Mouse (Mus musculus): ENCODE measurements around the gene Pkp1.

The Pkp1 gene

DNA sequence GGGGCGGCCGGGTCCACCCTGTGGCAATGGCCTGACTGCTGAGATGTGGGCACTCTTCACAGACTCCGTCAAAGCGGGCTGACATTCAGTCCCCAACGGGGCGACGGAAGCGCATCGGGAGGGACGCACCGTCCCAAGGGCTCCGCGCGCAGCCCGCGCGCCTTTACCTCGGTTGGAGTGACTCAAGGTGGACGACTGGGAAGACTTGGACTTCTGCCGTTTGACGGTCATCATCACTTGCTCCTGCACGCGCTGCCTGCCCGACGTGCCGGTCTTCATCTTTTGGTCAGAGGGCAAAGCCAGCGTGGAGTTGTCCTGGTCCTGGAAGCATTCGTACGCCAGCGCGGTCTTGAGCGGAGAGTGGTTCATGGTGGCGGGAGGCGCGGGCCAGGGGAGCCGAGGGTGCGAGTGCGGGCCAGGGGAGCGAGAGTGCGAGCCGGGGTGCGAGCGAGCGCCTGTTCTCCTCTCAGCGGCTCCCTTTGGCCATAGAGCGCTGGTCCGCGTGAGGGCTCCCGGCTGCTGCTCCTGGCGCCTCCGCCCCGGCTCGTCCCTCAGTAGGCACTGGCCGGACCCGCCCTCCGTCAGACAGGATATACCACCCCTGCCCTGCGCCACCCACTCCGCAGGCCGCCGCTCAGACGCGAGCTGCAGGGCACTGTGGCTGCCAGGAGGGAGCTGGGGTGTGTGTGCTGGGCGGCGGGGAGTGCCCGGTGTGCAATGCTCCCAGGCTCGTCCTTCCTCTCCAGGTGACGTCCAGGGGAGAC is at the start of gene Pkp1:
Pkp1 (minus strand) TSS at position 564 of the 764 bp plus-strand sequence.
- no peak for ATAC-seq (ENCODE audit: insufficient number of reproducible peaks, low FRiP score, low TSS enrichment)

GRCm38 (mm10) chr1:135967739-135968138 is 48.7 kb upstream of the Pkp1 start:
- no peak for ATAC-seq (ENCODE audit: insufficient number of reproducible peaks, low FRiP score, low TSS enrichment)

DNA sequence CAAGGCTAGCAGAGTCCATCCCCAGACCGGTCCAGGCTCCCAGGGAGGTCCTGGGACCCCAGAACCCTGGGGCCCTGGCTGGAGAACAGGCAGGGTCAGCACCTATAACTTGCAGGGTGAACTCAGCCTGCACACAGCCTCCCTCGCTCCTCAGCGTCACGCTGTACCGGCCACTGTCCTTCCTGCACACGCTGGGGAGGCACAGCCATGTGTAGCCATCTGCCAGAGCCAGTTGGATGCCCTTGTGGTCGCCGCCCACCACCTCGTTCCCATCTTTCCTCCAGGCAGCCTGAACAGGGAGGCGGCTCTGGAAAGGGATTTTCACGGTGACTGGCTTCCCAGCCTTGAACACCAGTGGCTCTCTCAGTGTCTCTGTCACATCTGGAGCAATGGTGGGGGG is 45.6 kb upstream of the Pkp1 start:
- ATAC-seq (ENCODE audit: insufficient number of reproducible peaks, low FRiP score, low TSS enrichment) = no peak

- no peak for ATAC-seq (ENCODE audit: insufficient number of reproducible peaks, low FRiP score, low TSS enrichment)
Measured at GRCm38 (mm10) chr1:135963177-135963576, 44.2 kb upstream of the Pkp1 start.

DNA sequence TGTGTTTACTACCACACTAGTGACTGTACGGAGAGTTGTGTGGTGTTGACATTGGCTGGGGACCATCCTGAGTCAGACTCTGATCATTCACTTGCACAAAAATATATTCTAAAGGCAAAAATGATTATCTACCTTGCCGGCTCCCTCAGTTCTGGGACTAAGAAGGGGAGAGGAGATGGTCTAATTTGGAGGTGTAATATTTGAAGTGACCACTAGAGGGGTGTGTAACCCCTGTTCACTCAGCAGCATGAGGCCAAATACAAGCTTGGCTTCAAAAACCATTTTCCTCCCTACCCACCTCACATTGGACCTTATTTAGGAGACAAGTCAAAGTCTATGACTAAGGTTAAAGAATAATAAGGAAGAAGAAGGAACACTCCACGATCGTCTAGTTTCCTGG is 39.5 kb upstream of the Pkp1 start:
- ATAC-seq (ENCODE audit: insufficient number of reproducible peaks, low FRiP score, low TSS enrichment) = peak; percentile 56

- ATAC-seq (ENCODE audit: insufficient number of reproducible peaks, low FRiP score, low TSS enrichment) = no peak
Measured at GRCm38 (mm10) chr1:135948871-135949270, 29.9 kb upstream of the Pkp1 start.

DNA sequence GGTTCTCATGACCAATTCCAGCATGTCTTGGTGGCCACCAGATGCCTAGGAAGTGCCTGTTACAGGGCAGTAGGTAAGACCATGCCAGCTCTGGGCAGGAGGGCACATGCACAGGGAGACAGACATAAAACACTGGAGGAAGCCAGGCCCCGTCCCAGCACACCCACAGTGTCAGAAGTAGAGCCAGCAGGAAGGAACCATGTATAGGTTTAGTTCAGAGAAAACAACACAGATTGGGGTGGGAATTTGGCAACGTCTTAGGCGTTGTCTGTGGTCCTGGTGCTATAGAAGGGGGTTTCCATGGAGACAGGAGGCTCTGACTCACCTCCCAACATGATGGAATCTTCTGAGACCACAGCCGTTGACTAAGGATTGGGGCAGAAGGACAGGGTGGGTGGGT is 27.2 kb upstream of the Pkp1 start:
- ATAC-seq (ENCODE audit: insufficient number of reproducible peaks, low FRiP score, low TSS enrichment) = no peak

- no peak for ATAC-seq (ENCODE audit: insufficient number of reproducible peaks, low FRiP score, low TSS enrichment)
Measured at GRCm38 (mm10) chr1:135945711-135946110, 26.7 kb upstream of the Pkp1 start.

- ATAC-seq (ENCODE audit: insufficient number of reproducible peaks, low FRiP score, low TSS enrichment) = peak; percentile 53; the same call in 1 of the 2 replicates
Measured at GRCm38 (mm10) chr1:135944526-135945259, 25.7 kb upstream of the Pkp1 start.

GRCm38 (mm10) chr1:135943713-135944112 is 24.7 kb upstream of the Pkp1 start:
- no peak for ATAC-seq (ENCODE audit: insufficient number of reproducible peaks, low FRiP score, low TSS enrichment)

DNA sequence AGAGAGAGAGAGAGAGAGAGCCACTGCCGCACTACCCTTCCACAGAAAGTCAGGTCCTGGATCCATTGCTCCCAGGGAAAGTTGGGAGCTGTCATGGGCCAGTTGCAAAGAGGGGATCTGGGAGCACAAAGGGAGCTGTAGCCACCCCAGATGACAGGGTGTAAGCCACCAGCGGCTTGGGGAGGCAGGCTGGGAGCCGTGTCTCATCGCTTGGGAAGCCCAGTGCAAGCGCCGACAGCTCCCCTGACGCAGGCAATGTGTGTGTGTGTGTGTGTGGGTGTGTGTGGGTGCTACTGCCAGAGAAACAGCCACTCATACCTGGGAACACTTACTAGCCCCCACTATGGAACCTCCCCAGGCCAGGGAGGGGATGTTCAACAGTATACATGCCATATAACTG is 23.1 kb upstream of the Pkp1 start:
- ATAC-seq (ENCODE audit: insufficient number of reproducible peaks, low FRiP score, low TSS enrichment) = no peak

DNA sequence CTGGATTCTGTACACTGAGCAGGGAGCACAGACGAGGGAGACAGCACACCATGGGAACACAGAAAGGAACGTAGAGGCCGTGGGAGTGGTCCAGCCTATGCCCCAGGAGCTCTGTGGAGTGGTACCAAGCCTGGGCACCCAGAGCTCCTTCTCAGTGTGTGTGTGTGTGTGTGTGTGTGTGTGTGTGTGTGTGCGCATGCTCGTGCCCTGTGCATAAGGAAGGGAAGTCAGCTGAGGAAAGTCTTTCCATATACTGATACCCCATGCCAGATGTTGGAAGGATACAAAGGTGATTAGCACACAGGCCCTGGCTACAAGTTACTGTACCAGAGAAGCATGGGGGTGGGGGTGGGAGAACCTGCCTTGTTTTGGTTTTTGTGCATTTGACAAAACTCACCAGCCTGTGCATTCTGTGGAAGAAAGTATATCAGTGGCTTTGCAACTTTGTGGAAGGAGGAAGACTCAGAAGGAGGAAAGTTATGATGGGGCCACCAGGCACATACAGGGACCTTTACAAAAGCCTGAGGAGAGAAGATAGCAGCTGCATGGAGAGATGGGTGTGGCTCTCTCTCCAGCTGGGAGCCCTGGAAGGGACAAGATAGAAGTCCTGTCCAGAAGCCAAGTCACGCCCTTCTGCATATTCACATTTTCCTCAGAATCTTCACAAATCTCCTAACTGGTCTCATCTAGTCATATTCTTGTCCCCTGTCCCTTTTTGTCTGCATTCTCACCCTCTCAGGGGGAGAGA is 22.4 kb upstream of the Pkp1 start:
- ATAC-seq (ENCODE audit: insufficient number of reproducible peaks, low FRiP score, low TSS enrichment) = no peak

DNA sequence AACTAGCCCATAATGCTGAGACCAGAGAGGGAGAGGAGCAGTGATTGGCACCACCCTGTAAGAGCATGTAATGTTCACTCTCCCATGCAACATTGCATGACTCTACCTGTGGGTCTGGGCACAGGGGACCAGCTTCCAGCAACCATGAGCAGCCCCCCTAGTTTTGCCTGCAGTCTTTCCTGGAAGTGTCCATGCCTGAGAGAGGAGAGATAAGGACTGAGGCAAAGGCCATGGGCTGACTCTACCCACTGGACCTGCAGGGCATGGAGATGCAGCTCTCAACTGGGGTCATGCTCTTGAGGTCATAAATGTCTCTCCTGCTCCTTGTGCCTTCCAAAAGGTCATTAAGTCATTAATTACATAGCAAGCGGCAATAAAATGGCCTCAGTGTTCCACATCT is 17.1 kb upstream of the Pkp1 start:
- ATAC-seq (ENCODE audit: insufficient number of reproducible peaks, low FRiP score, low TSS enrichment) = no peak

- no peak for ATAC-seq (ENCODE audit: insufficient number of reproducible peaks, low FRiP score, low TSS enrichment)
Measured at GRCm38 (mm10) chr1:135933704-135934293, 14.8 kb upstream of the Pkp1 start.

DNA sequence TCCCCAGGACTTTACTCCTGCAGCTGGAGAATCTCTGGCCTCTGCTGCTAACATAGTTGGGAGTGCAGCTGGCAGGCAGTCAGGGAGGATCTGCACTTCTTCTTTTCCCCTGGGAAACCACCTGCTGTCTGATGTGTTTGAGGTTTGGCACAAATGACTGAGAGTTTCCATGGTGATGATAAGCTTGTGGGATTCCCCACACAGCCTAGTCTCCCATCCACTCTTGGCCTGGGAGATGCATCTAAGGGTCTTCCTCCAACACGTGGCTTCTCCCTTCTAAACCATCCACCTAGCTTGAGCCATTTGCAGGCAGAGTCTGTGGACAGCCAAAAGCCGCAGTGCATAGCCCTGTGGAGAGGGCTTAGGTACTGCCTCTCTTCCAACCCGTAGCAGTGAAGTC is 10.9 kb upstream of the Pkp1 start:
- ATAC-seq (ENCODE audit: insufficient number of reproducible peaks, low FRiP score, low TSS enrichment) = no peak

DNA sequence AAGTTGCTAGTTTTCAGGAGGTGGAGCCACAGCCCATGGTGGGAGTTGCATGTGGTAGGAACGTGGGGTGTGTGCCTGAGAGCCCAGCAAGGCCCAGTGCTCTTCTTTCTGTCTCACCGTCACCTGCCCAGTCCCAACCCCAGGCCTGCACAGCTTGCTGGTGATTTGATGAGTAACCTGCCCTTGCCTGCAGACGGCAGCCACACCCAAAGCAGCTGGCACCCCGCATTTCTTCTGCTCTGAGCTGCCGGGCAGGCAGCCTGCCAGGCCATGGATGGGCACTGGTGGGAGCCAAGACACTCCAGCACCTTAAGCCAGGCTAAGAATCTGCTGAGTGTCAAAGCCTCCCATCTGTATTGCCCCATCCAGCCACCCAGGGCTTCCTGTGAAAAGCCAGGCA is 6.8 kb upstream of the Pkp1 start:
- ATAC-seq (ENCODE audit: insufficient number of reproducible peaks, low FRiP score, low TSS enrichment) = no peak

DNA sequence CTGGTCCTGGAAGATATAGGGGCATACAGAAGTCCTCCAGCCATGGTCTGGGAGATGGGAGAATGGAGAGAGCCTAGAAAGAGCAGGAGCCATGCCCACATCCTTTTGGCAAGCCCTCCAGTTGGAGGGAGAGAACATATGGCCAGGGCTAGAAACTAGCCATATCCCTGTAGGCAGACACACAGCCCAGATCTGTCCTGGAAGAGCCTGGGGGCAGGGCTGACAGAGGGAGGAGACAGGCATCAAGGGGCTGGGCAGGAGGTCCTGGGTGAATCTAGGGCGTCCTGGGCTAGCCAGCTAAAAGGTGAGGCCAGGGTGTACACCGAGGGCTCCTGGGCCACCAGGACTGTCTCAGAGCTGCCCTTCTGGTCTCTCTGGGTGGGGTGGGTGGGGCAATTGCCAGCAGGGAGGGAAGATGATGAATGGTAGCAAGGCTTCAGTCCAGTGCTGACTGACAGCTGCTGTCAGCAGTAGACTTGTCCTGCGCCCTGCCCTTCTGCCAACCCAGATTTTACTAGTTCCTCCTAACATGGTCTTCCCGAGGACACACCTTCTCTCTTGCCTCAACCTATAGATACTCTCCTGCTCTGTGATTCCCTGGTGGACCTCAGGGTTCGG is 5.5 kb upstream of the Pkp1 start:
- ATAC-seq (ENCODE audit: insufficient number of reproducible peaks, low FRiP score, low TSS enrichment) = peak; percentile 85

DNA sequence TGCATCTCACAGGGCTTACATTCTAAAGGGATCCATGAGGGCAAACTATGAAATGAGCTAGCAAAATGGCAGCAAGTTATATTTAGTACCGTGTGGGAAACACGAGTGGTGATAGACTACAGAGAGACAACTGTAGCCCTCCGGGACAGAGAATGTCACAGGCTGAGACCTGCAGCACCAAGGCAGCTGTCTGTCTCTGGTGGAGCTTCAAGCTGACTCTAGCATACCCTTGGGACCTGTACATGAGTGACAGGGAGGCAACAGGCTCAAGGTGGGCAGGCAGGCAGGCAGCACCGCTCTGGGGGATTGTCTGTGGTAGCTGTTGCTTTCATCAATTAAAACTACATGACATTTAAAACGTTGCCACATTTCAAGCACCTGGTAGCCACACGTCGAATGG is 4.2 kb upstream of the Pkp1 start:
- ATAC-seq (ENCODE audit: insufficient number of reproducible peaks, low FRiP score, low TSS enrichment) = no peak

DNA sequence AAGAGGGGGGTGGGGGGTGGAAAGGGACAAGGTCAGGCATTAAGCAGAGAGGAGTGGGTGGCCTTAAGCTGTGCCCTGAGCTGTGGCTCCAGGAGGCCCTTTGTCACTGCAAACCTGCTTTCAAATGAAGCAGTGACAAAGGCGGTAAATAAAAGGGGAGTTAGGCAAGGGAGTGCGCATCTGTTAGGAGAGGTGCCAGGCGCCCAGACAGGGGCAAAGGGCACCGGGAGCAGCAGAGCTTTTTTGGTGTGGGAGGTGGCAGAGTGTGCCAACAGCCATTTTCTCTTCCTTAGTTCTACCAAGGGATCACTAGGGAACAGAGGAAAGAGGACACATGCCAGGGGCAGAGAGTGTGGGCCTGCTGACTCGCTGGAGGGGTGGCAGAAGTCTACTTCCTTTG is 1.8 kb downstream of the Pkp1 start:
- ATAC-seq (ENCODE audit: insufficient number of reproducible peaks, low FRiP score, low TSS enrichment) = no peak

DNA sequence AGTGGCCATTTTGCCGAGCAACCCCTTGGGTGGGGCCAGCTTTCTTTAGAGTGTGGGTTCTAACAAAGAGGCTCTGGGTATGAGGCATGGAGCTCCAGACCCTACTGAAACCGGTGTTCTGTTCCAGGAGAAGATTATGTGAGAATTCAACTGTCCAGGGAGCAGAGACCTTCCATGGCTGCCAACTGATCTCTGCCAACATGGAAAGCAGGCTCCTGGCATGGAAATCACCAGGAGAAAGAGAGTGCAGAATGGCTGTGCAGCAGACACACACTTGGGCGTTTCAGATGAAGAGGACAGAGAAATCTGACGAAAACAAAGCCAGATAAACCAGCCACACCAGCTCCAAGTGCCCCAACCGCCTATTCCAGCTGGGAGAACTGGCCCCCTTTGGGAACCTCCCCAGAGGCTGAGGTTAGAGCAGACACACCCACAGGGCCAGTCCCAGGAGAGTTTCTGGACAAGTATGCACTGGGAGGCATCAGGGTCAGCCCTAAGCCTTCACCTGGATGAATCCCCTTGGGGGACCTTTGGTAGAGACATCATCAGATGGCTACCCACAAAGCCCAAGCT is 2.4 kb downstream of the Pkp1 start:
- ATAC-seq (ENCODE audit: insufficient number of reproducible peaks, low FRiP score, low TSS enrichment) = 0 out of 2 replicates have a peak, but pooled peaks have one; percentile 34

All from cerebellum, adult (tissue).